Mouse (Mus musculus) heart, embryonic 12.5 days (tissue): ENCODE measurements at regions not wholly inside any gene's neighbourhood (a gene's known extent, or its start where the extent isn't known, plus 50 kb on each side); places are given as distances from the start of the nearest gene placed in this dataset.
"Not testable (repeated sequence)": the region's sequence is repeated elsewhere in the genome, so short reads cannot be mapped to it uniquely, and the experiment has no call there.

Experiments
- ATAC-seq: fragments of 200-750 bp; cut with Nextera tagmentation; 2 replicates; pipeline ENCODE4 v1.8.0; 2017; ENCODE audit warnings: moderate TSS enrichment, moderate library complexity; ENCODE audit not compliant: insufficient number of reproducible peaks, low FRiP score
- H3K27ac ChIP-seq: fragments of 300-500 bp; sonication (generic); 2 replicates; pipeline ENCODE4 v1.5.1; 2016; ENCODE audit warnings: mild to moderate bottlenecking, moderate library complexity; ENCODE audit not compliant: poor library complexity, severe bottlenecking
- H3K27me3 ChIP-seq: fragments of 300-500 bp; sonication (generic); replicated peaks from 2 replicates; pipeline ENCODE4 v1.6.1; 2016; ENCODE audit warnings: mild to moderate bottlenecking, moderate library complexity
- H3K36me3 ChIP-seq: fragments of 300-500 bp; sonication (generic); 2 replicates; pipeline ENCODE4 v1.6.1; 2016; ENCODE audit warnings: mild to moderate bottlenecking, moderate library complexity
- H3K4me1 ChIP-seq: fragments of 300-500 bp; sonication (generic); replicated peaks from 2 replicates; pipeline ENCODE4 v1.6.1; 2016; ENCODE audit warnings: mild to moderate bottlenecking
- H3K4me2 ChIP-seq: fragments of 300-500 bp; sonication (generic); 2 replicates; pipeline ENCODE4 v1.6.1; 2016; ENCODE audit warnings: mild to moderate bottlenecking, moderate library complexity
- H3K4me3 ChIP-seq: fragments of 300-500 bp; sonication (generic); 2 replicates; pipeline ENCODE4 v1.5.1; 2016; ENCODE audit warnings: mild to moderate bottlenecking
- H3K9ac ChIP-seq: fragments of 300-500 bp; sonication (generic); 2 replicates; pipeline ENCODE4 v1.6.1; 2016; ENCODE audit warnings: mild to moderate bottlenecking, moderate library complexity
- H3K9me3 ChIP-seq: fragments of 300-500 bp; sonication (generic); replicated peaks from 2 replicates; pipeline ENCODE4 v1.6.1; 2016; ENCODE audit warnings: mild to moderate bottlenecking, moderate library complexity
- WGBS: fragments of 180-500 bp; shearing (Covaris S2); methylation state at CpG from one replicate; pipeline ENCODE4 v1.1.7; 2016; 5-methylcytosine and 5-hydroxymethylcytosine counted together

GRCm38 (mm10) chr3:33379604-33380003 lies 236.6 kb upstream of the Pex5l start:
- Histone ChIP-seq H3K9me3 (no peaks in the 10 kb centered on the region), H3K27ac (no peak overlapping the region), H3K27me3 (no peaks in the 10 kb centered on the region), H3K9ac (no peak overlapping the region), H3K36me3 (no peaks in the 10 kb centered on the region), H3K4me1 (peaks cover 3% of the 10 kb centered on the region; the same call in 1 of the 2 replicates), H3K4me3 (no peak overlapping the region), H3K4me2 (no peak overlapping the region)
- no peak for ATAC-seq
- 60% methylated on average over 2 of the region's 2 CpGs for WGBS

GRCm38 (mm10) chr3:33375161-33375560 lies 232.1 kb upstream of the Pex5l start:
- Histone ChIP-seq H3K4me1 (peaks cover 3% of the 10 kb centered on the region; the same call in 1 of the 2 replicates), H3K27ac (no peak overlapping the region), H3K27me3 (no peaks in the 10 kb centered on the region), H3K4me3 (no peak overlapping the region), H3K9ac (no peak overlapping the region), H3K4me2 (no peak overlapping the region), H3K36me3 (no peaks in the 10 kb centered on the region), H3K9me3 (no peaks in the 10 kb centered on the region)
- ATAC-seq, result no peak
- 91% methylated on average over 3 of the region's 3 CpGs for WGBS

GRCm38 (mm10) chr3:33372806-33373205 lies 229.8 kb upstream of the Pex5l start:
- Histone ChIP-seq H3K4me1 (no peaks in the 10 kb centered on the region), H3K9me3 (no peaks in the 10 kb centered on the region), H3K4me2 (no peak overlapping the region), H3K9ac (no peak overlapping the region), H3K4me3 (no peak overlapping the region), H3K27ac (no peak overlapping the region), H3K36me3 (no peaks in the 10 kb centered on the region), H3K27me3 (no peaks in the 10 kb centered on the region)
- 39% methylated on average over 1 of the region's 1 CpGs for WGBS
- ATAC-seq, result no peak

- Histone ChIP-seq H3K36me3 (no peaks in the 10 kb centered on the region), H3K27me3 (no peaks in the 10 kb centered on the region), H3K4me3 (no peak overlapping the region), H3K4me1 (no peaks in the 10 kb centered on the region), H3K9me3 (0 out of 2 replicates have a peak, but pooled peaks cover 3% of the 10 kb centered on the region), H3K27ac (no peak overlapping the region), H3K4me2 (no peak overlapping the region), H3K9ac (no peak overlapping the region)
- no peak for ATAC-seq
- WGBS, result 78% methylated on average over 1 of the region's 1 CpGs
These were observed 220.5 kb upstream of the Pex5l start for GRCm38 (mm10) chr3:33363521-33363920.

- Histone ChIP-seq H3K27me3 (no peaks in the 10 kb centered on the region), H3K9me3 (0 out of 2 replicates have a peak, but pooled peaks cover 3% of the 10 kb centered on the region), H3K4me1 (no peaks in the 10 kb centered on the region), H3K9ac (no peak overlapping the region), H3K4me3 (no peak overlapping the region), H3K36me3 (no peaks in the 10 kb centered on the region), H3K27ac (no peak overlapping the region), H3K4me2 (no peak overlapping the region)
- 79% methylated on average over 2 of the region's 2 CpGs for whole genome bisulfite sequencing
- no peak for ATAC-seq
These were observed 217.0 kb upstream of the Pex5l start for GRCm38 (mm10) chr3:33360030-33360429.

GRCm38 (mm10) chr3:33353860-33354259 lies 210.8 kb upstream of the Pex5l start:
- 87% methylated on average over 2 of the region's 2 CpGs for WGBS
- H3K27ac ChIP-seq, result no peak overlapping the region
- H3K36me3 ChIP-seq, result no peaks in the 10 kb centered on the region
- no peak overlapping the region for H3K4me2 ChIP-seq
- H3K9me3 ChIP-seq, result 0 out of 2 replicates have a peak, but pooled peaks cover 3% of the 10 kb centered on the region
- H3K27me3 ChIP-seq, result no peaks in the 10 kb centered on the region
- no peak overlapping the region for H3K9ac ChIP-seq
- ATAC-seq, result no peak
- H3K4me1 ChIP-seq, result no peaks in the 10 kb centered on the region
- H3K4me3 ChIP-seq, result no peak overlapping the region

GRCm38 (mm10) chr3:33350986-33351385 lies 207.9 kb upstream of the Pex5l start:
- Histone ChIP-seq H3K4me3 (no peak overlapping the region), H3K36me3 (no peaks in the 10 kb centered on the region), H3K9me3 (no peaks in the 10 kb centered on the region), H3K27ac (no peak overlapping the region), H3K9ac (no peak overlapping the region), H3K27me3 (no peaks in the 10 kb centered on the region), H3K4me2 (no peak overlapping the region), H3K4me1 (no peaks in the 10 kb centered on the region)
- WGBS, result 51% methylated on average over 6 of the region's 6 CpGs
- no peak for ATAC-seq

- Histone ChIP-seq H3K36me3 (no peaks in the 10 kb centered on the region), H3K9me3 (no peaks in the 10 kb centered on the region), H3K4me3 (no peak overlapping the region), H3K27me3 (no peaks in the 10 kb centered on the region), H3K4me2 (no peak overlapping the region), H3K9ac (no peak overlapping the region), H3K4me1 (no peaks in the 10 kb centered on the region), H3K27ac (no peak overlapping the region)
- ATAC-seq, result no peak
- WGBS, result 82% methylated on average over 3 of the region's 3 CpGs
These were observed 191.0 kb upstream of the Pex5l start for GRCm38 (mm10) chr3:33334056-33334455.

GRCm38 (mm10) chr3:33317691-33318090 lies 174.6 kb upstream of the Pex5l start:
- H3K4me2 ChIP-seq, ATAC-seq, H3K36me3 ChIP-seq, H3K4me1 ChIP-seq, H3K4me3 ChIP-seq, H3K27me3 ChIP-seq, H3K9me3 ChIP-seq, H3K9ac ChIP-seq, H3K27ac ChIP-seq: not testable (repeated sequence)
- whole genome bisulfite sequencing, result 61% methylated on average over 1 of the region's 1 CpGs

- H3K27me3 ChIP-seq, result no peaks in the 10 kb centered on the region
- no peak overlapping the region for H3K27ac ChIP-seq
- 87% methylated on average over 3 of the region's 3 CpGs for WGBS
- H3K9me3 ChIP-seq, result no peaks in the 10 kb centered on the region
- H3K36me3 ChIP-seq, result no peaks in the 10 kb centered on the region
- no peak overlapping the region for H3K9ac ChIP-seq
- ATAC-seq, result no peak
- H3K4me3 ChIP-seq, result no peak overlapping the region
- H3K4me1 ChIP-seq, result no peaks in the 10 kb centered on the region
- no peak overlapping the region for H3K4me2 ChIP-seq
These were observed 169.3 kb upstream of the Pex5l start for GRCm38 (mm10) chr3:33312230-33312825.

- ATAC-seq, result no peak
- Histone ChIP-seq H3K4me2 (no peak overlapping the region), H3K36me3 (no peaks in the 10 kb centered on the region), H3K27ac (no peak overlapping the region), H3K4me1 (no peaks in the 10 kb centered on the region), H3K9ac (no peak overlapping the region), H3K9me3 (no peaks in the 10 kb centered on the region), H3K4me3 (no peak overlapping the region), H3K27me3 (no peaks in the 10 kb centered on the region)
- WGBS, result 36% methylated on average over 2 of the region's 2 CpGs
These were observed 165.2 kb upstream of the Pex5l start for GRCm38 (mm10) chr3:33308212-33308611.

GRCm38 (mm10) chr3:33306169-33306568 lies 163.1 kb upstream of the Pex5l start:
- H3K4me2 ChIP-seq, result no peak overlapping the region
- no peak for ATAC-seq
- no peaks in the 10 kb centered on the region for H3K27me3 ChIP-seq
- H3K36me3 ChIP-seq, result no peaks in the 10 kb centered on the region
- H3K4me3 ChIP-seq, result no peak overlapping the region
- no peak overlapping the region for H3K9ac ChIP-seq
- H3K4me1 ChIP-seq, result no peaks in the 10 kb centered on the region
- no peak overlapping the region for H3K27ac ChIP-seq
- H3K9me3 ChIP-seq, result no peaks in the 10 kb centered on the region
